Mouse (Mus musculus) small intestine, adult 2 months (tissue): ENCODE measurements around the gene Psmc3ip.

Source experiments
- CTCF ChIP-seq: fragments of 200-500 bp; IDR thresholded peaks from 2 replicates; pipeline ENCODE4 v1.5.1; 2012; ENCODE audit warnings: low read depth, mild to moderate bottlenecking, control low read depth, inconsistent platforms, low read length, moderate library complexity, mixed read lengths; ENCODE audit not compliant: insufficient replicate concordance, insufficient read length; ENCODE audit errors: extremely low read depth
- POLR2A ChIP-seq: fragments of 200-500 bp; IDR thresholded peaks from 2 replicates; pipeline ENCODE4 v1.6.1; 2012; ENCODE audit warnings: low read depth, mild to moderate bottlenecking, control low read depth, inconsistent platforms, low read length, moderate library complexity

GRCm38 (mm10) chr11:101110708-101111107 is 15.5 kb upstream of the Psmc3ip start:
- TF ChIP-seq CTCF = no peak
- no peak for TF ChIP-seq POLR2A
